Mouse (Mus musculus): ENCODE measurements at regions not wholly inside any gene's neighbourhood (a gene's known extent, or its start where the extent isn't known, plus 50 kb on each side); places are given as distances from the start of the nearest gene placed in this dataset.

DNA sequence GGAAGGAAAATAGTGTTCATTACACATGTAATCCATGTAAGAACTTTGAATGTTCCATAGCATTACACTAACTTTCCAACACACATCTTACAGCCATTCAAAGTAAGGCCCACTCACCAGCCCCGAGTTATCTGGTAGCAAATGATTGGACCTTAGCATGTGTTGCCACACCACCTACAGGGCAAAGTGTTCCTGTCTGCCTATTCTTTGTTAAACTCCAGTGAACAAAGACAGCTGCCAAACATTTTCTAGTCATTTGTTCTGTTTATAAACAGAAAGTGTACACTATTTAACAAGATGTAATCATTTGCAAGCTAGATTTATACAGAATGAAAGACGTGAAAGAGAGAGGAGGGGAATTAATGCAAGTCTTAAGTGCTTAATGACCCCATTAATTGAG lies 66.9 kb upstream of the Apob start:
- no peak overlapping the region for H3K27ac ChIP-seq (replicated peaks)
- WGBS, result 46% methylated on average over 2 of the region's 2 CpGs
- no peaks in the 10 kb centered on the region for H3K27me3 ChIP-seq
- H3K9me3 ChIP-seq, result no peaks in the 10 kb centered on the region
- H3K36me3 ChIP-seq, result no peaks in the 10 kb centered on the region
- no peaks in the 10 kb centered on the region for H3K4me1 ChIP-seq (replicated peaks)
- ATAC-seq (ENCODE audit: low FRiP score, low read depth), result no peak
- no peak overlapping the region for H3K4me2 ChIP-seq
- no peak overlapping the region for H3K4me3 ChIP-seq
- H3K9ac ChIP-seq, result no peak overlapping the region

DNA sequence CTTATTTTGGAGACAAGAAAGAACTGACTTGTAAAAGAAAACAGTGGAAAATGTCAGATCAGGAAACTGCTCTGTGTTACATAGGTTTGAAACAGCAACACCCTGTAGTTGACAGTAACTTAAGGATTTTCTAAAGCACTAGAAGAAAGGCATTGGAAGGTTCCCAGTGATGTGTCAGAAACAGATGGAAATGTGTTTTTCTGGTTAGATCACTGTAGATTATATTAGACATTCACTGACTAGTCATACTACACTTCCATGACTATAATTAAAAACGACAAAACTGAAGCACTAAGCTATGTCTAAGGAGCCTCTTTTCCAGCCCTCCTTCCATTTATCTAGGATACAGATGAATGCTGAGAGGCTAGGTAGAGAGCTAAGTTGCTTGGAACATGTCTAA lies 59.1 kb upstream of the Apob start:
- no peaks in the 10 kb centered on the region for H3K9me3 ChIP-seq
- H3K27ac ChIP-seq (replicated peaks), result no peak overlapping the region
- no peak overlapping the region for H3K4me3 ChIP-seq
- no peak overlapping the region for H3K4me2 ChIP-seq
- no peaks in the 10 kb centered on the region for H3K4me1 ChIP-seq (replicated peaks)
- no peaks in the 10 kb centered on the region for H3K27me3 ChIP-seq
- ATAC-seq (ENCODE audit: low FRiP score, low read depth), result no peak
- 81% methylated on average over 1 of the region's 1 CpGs for WGBS
- H3K9ac ChIP-seq, result no peak overlapping the region
- H3K36me3 ChIP-seq, result no peaks in the 10 kb centered on the region

DNA sequence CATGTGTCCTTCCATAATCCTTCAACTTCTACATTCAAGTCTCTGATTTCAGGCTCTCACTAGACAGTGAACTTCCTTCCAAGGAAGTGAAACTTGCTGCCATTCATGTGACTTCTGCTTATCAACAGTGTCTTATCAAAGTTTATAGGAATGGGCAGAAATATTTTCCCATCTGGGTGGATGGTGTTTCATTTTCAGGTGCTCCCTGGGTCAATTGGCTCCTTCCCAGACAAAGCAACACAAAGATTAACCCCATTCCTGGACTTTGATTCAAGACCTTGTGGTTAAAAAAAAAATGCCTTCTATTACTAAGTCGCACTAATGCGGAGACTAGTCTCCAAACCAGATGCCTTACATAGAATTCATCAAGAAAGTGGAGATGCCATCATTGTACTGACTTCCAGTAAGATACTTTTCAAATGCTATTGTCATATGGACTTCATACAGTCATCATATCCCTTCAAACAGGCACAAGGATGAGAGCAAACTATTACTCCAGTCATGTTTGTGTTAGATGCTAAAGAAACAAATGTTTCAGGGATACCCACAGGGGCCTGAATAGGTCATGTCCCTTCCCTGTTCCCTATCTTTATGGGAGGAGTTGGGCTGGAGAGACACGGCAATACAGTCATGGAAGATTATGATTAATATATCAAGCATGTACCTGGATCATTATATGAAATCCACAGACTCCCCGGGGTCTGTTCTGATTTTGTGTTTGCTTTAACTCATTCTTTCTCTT lies 58.3 kb upstream of the Apob start:
- Histone ChIP-seq H3K4me3 (no peak overlapping the region), H3K27ac (replicated peaks) (no peak overlapping the region), H3K9ac (no peak overlapping the region), H3K27me3 (no peaks in the 10 kb centered on the region), H3K4me1 (replicated peaks) (no peaks in the 10 kb centered on the region), H3K9me3 (no peaks in the 10 kb centered on the region), H3K36me3 (no peaks in the 10 kb centered on the region), H3K4me2 (no peak overlapping the region)
- ATAC-seq (ENCODE audit: low FRiP score, low read depth), result no peak
- 82% methylated on average over 4 of the region's 4 CpGs for WGBS

DNA sequence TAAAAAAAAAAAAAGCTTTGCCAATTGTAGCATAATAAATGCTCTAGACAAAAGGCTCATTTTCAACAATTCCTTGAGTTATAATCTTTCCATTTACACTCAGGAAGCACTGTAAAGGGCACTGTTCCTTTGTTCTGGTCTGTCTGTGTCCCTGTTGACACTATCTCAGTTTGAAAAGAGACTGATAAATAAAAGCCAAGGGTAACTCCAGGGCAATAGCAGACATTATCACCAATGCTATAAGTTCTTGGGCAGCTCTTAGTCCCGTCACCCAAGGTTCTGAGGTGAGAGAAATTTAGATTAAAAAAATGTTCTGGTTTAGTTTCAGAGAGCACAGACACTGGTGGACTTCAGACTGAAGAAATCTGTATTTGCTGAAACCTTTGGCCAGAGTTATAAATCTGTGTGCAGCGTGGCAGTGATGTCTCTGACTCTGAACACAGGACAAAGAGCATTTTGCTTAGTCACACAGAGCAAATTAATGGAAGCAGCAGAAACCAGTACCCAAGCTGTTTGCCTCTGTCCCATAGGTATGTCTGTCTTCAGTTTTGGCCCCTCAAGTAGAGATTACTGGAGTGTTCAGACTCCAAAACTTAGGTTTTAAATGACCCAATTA lies 57.6 kb upstream of the Apob start:
- H3K36me3 ChIP-seq, result no peaks in the 10 kb centered on the region
- no peaks in the 10 kb centered on the region for H3K9me3 ChIP-seq

DNA sequence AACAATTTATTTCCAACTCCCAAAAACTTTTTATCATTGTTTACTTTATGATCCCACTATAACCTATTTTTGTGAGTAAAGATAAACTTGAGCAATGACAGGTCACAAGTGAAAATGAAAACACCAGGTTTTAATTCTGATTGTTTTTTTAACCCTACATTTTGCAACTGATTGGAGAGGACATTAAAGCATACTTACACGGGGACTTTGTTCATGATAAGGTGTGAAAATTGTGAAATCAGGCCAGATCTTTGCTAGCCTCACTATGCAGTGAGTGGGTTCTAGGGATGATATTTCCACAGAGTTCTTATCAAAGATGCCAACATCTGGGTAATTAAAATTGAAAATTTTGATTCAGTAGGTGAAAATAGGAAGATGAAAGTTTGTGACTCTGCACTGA lies 56.6 kb upstream of the Apob start:
- no peak overlapping the region for H3K4me2 ChIP-seq
- ATAC-seq (ENCODE audit: low FRiP score, low read depth), result no peak
- no peaks in the 10 kb centered on the region for H3K4me1 ChIP-seq (replicated peaks)
- no peak overlapping the region for H3K4me3 ChIP-seq
- H3K27me3 ChIP-seq, result no peaks in the 10 kb centered on the region
- WGBS, result 94% methylated on average over 1 of the region's 1 CpGs
- H3K9ac ChIP-seq, result no peak overlapping the region
- no peak overlapping the region for H3K27ac ChIP-seq (replicated peaks)
- H3K9me3 ChIP-seq, result no peaks in the 10 kb centered on the region
- H3K36me3 ChIP-seq, result no peaks in the 10 kb centered on the region

More for the DNA sequence above, 57.6 kb upstream of the Apob start:
- Histone ChIP-seq H3K27ac (replicated peaks) (no peak overlapping the region), H3K4me1 (replicated peaks) (no peaks in the 10 kb centered on the region), H3K4me2 (no peak overlapping the region), H3K27me3 (no peaks in the 10 kb centered on the region), H3K9ac (no peak overlapping the region), H3K4me3 (no peak overlapping the region)
- no peak for ATAC-seq (ENCODE audit: low FRiP score, low read depth)
- WGBS, result 75% methylated on average over 2 of the region's 2 CpGs
